Mouse (Mus musculus) heart, embryonic 11.5 days (tissue): ENCODE measurements at regions not wholly inside any gene's neighbourhood (a gene's known extent, or its start where the extent isn't known, plus 50 kb on each side); places are given as distances from the start of the nearest gene placed in this dataset.

Source experiments
- ATAC-seq: fragments of 200-750 bp; cut with Nextera tagmentation; replicated peaks from 2 replicates; pipeline ENCODE4 v1.8.0; 2017; ENCODE audit warnings: moderate library complexity; ENCODE audit not compliant: insufficient number of reproducible peaks, low FRiP score, low TSS enrichment
- H3K27ac ChIP-seq: fragments of 300-500 bp; sonication (generic); 2 replicates; pipeline ENCODE4 v1.5.1; 2014; ENCODE audit warnings: mild to moderate bottlenecking, low read depth, low read length
- H3K27me3 ChIP-seq: fragments of 300-500 bp; sonication (generic); 2 replicates; pipeline ENCODE4 v1.6.1; 2014; ENCODE audit warnings: mild to moderate bottlenecking, low read length, mixed read lengths; ENCODE audit not compliant: control insufficient read depth, insufficient read depth
- H3K36me3 ChIP-seq: fragments of 300-500 bp; sonication (generic); 2 replicates; pipeline ENCODE4 v1.6.1; 2014; ENCODE audit warnings: mild to moderate bottlenecking, low read length, moderate library complexity, mixed read lengths; ENCODE audit not compliant: control insufficient read depth, insufficient read depth
- H3K4me1 ChIP-seq: fragments of 300-500 bp; sonication (generic); 2 replicates; pipeline ENCODE4 v1.6.1; 2014; ENCODE audit warnings: low read length; ENCODE audit not compliant: control insufficient read depth, insufficient read depth
- H3K4me2 ChIP-seq: fragments of 300-500 bp; sonication (generic); 2 replicates; pipeline ENCODE4 v1.6.1; 2014; ENCODE audit warnings: mild to moderate bottlenecking, moderate library complexity
- H3K4me3 ChIP-seq: fragments of 300-500 bp; sonication (generic); 2 replicates; pipeline ENCODE4 v1.5.1; 2014; ENCODE audit warnings: low read depth, low read length
- H3K9ac ChIP-seq: fragments of 300-500 bp; sonication (generic); 2 replicates; pipeline ENCODE4 v1.6.1; 2014; ENCODE audit warnings: mild to moderate bottlenecking, low read depth, low read length, moderate library complexity
- H3K9me3 ChIP-seq: fragments of 300-500 bp; sonication (generic); replicated peaks from 2 replicates; pipeline ENCODE4 v1.6.1; 2016; ENCODE audit warnings: low read length; ENCODE audit not compliant: control insufficient read depth
- WGBS: fragments of 180-500 bp; shearing (Covaris S2); extraction: QIAGEN DNeasy Blood & Tissue Kit; methylation state at CpG from one replicate; pipeline ENCODE4 v1.1.7; 2014; ENCODE audit not compliant: insufficient replicate concordance; 5-methylcytosine and 5-hydroxymethylcytosine counted together

DNA sequence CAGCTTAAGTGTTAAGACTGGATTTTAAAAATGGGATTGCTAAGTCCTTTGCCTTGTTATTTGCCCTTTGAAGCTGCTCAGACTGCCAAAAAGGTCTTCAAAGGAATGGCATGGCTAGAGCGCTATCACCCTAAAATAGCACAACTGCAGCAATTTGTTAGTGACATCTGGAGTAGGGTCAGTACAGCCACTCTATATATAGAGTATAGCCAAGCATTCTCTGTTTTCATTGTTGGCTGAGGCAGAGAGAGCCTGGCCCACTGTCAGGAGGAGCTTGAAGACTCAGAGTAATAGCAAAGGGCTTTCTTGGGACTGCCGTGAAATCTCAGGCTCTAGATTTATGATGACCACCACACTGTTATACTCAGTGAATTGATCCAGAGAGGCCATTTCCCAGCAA, 90.6 kb upstream of the Usp47 start:
- peak overlapping the region; percentile 31; the same call in 1 of the 2 replicates for H3K27ac ChIP-seq
- WGBS, result 51% methylated on average over 2 of the region's 2 CpGs
- ATAC-seq, result no peak
- no peaks in the 10 kb centered on the region for H3K9me3 ChIP-seq
- H3K27me3 ChIP-seq, result no peaks in the 10 kb centered on the region
- no peak overlapping the region for H3K4me2 ChIP-seq
- H3K9ac ChIP-seq, result no peak overlapping the region
- H3K4me3 ChIP-seq, result no peak overlapping the region
- no peaks in the 10 kb centered on the region for H3K36me3 ChIP-seq
- no peaks in the 10 kb centered on the region for H3K4me1 ChIP-seq

DNA sequence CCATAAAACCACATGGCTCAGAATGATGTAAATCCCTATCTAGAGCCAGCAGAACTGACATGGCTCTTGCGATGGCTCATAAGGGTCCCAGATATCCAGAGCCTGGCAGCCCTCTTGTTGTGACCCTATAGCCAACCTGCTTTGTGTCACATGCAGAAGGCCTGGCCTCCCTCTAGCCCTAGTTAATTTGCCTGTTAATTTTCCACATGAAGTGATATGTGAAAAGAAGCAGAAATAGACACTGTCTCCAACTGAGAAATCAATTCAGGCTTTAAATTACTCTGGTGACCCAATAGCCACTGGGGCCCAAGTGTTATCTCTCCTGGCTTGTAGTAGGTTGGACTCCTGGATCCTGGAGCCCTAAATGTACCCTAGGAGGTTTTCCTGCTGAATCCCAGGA, 103.3 kb upstream of the Usp47 start:
- ATAC-seq, result no peak
- H3K36me3 ChIP-seq, result no peaks in the 10 kb centered on the region
- no peaks in the 10 kb centered on the region for H3K9me3 ChIP-seq
- H3K27ac ChIP-seq, result no peak overlapping the region
- H3K27me3 ChIP-seq, result no peaks in the 10 kb centered on the region
- H3K4me3 ChIP-seq, result no peak overlapping the region
- no peaks in the 10 kb centered on the region for H3K4me1 ChIP-seq
- 67% methylated on average over 1 of the region's 1 CpGs for WGBS
- no peak overlapping the region for H3K4me2 ChIP-seq
- no peak overlapping the region for H3K9ac ChIP-seq

DNA sequence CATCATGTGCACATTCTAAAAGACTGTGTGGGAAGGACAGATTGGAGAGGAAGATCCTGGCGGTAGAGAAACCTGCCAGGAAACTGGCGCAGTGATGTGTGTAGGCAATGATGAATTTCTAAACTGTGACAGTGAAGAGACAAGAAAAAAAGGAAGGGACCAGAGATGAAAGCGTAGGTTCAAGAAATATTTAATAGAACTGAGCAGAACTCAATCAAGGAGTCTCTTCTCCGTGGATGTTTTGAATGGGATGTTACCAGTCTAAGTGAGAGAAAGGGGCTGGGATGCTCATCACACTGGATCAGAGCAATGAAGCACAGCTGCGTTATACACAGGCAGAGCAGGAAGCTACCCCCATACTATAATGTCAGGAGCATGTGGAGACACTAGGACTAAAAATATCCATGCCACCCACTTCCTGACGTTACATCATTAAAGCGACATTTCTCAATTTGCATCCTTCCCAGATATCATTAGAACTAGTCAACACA, 119.5 kb upstream of the Usp47 start:
- Histone ChIP-seq H3K27ac (no peak overlapping the region), H3K9me3 (no peaks in the 10 kb centered on the region), H3K27me3 (no peaks in the 10 kb centered on the region), H3K4me1 (0 out of 2 replicates have a peak, but pooled peaks cover 3% of the 10 kb centered on the region), H3K9ac (no peak overlapping the region), H3K4me2 (no peak overlapping the region), H3K36me3 (no peaks in the 10 kb centered on the region), H3K4me3 (no peak overlapping the region)
- 71% methylated on average over 7 of the region's 7 CpGs for WGBS
- ATAC-seq, result no peak

DNA sequence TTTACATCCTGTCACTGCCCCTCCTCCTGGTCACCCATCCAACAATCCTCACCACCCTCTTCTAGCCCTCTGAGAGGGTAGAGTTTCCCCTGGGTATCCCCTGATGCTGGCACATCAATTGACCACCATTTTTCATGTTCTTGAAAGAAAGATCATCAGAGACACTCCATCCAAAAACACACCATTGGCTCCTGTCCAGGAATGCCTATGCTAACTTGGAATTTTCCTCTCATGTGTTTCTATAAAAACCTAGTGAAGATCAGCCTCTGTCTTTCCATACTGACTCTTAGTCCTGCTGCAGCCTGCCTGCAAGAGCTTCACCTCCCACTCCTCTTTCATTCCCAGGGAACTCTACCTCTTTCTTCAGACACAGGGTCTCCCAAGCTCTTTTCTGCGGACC, 117.2 kb upstream of the Galnt18 start:
- Histone ChIP-seq H3K4me2 (no peak overlapping the region), H3K4me3 (no peak overlapping the region), H3K27me3 (no peaks in the 10 kb centered on the region), H3K9me3 (no peaks in the 10 kb centered on the region), H3K4me1 (no peaks in the 10 kb centered on the region), H3K27ac (no peak overlapping the region), H3K36me3 (no peaks in the 10 kb centered on the region), H3K9ac (no peak overlapping the region)
- WGBS, result 75% methylated on average over 1 of the region's 1 CpGs
- ATAC-seq, result no peak

DNA sequence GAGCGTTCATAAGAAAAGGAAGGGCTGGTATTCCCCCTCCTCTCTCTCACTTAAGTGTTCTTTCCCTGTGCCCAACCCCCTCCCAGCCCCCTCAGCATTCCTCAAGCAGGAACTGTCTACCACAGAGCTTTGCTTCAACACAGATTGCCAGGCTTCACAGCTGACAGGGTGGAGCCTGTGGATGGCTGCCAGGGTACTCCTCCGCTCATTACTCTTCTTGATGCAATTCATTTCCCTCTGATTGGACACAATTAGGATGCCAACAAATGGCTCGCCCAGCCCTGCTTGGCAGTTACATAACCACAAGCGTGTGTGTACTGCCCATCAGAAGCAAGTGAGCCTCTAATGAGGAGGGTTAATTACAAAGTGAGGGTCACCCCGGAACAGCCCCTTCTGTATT, 116.5 kb upstream of the Galnt18 start:
- WGBS, result 68% methylated on average over 5 of the region's 5 CpGs

DNA sequence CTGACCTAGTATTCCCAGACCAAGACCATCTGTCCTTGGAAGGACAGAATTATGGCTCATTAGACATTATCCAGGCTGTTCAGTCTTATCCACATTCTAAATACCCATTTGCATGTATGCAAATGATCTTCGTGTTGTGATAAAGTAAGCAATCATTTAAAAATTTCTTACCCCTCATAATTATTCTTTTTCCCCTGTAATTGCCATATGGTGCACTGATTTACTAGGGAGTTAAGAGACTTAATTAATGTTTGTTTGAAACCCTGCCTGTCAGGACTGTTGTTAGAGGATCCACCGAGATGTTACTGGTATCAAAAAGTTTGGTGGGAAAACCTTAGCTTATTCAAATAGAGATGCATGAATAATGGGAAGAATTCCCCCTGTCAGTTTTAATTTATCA, 103.2 kb upstream of the Galnt18 start:
- Histone ChIP-seq H3K36me3 (no peaks in the 10 kb centered on the region), H3K4me2 (no peak overlapping the region), H3K9ac (no peak overlapping the region), H3K4me3 (no peak overlapping the region), H3K27me3 (no peaks in the 10 kb centered on the region), H3K27ac (no peak overlapping the region), H3K4me1 (no peaks in the 10 kb centered on the region), H3K9me3 (no peaks in the 10 kb centered on the region)
- ATAC-seq, result no peak
- 89% methylated on average over 2 of the region's 2 CpGs for WGBS

More for the DNA sequence above, 116.5 kb upstream of the Galnt18 start:
- Histone ChIP-seq H3K4me2 (no peak overlapping the region), H3K27me3 (no peaks in the 10 kb centered on the region), H3K36me3 (no peaks in the 10 kb centered on the region), H3K9me3 (no peaks in the 10 kb centered on the region), H3K4me3 (no peak overlapping the region), H3K4me1 (no peaks in the 10 kb centered on the region), H3K9ac (no peak overlapping the region), H3K27ac (no peak overlapping the region)
- ATAC-seq, result no peak

DNA sequence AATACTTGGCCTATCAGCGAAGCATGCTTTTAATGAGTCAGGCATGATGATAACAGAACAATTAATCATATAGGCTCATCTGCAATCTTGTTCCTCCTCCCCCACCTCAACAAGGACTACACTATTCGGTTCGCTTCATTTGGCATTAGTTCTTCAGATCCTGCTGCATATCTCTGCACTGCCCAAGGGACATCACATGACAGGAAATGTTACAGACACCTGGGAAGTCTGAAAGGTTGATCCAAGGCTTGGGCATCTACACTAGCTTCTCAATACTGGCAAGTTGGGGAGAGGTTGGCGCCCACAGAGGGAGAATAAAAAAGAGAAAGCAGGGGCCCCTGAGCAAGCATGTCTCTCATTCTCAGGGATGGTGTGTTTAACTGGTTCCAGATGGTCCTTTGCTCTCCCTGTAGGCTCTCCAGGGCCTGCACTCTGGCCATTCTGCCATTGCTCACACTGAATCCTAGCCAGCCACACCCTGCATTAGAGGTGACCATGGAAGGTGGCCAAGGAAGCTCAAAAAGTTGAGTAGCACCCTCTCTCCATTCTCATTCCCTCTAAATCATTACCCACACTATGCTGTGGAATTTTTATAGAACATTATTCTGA, 100.4 kb upstream of the Galnt18 start:
- 66% methylated on average over 4 of the region's 4 CpGs for WGBS
- ATAC-seq, result no peak
- Histone ChIP-seq H3K9me3 (no peaks in the 10 kb centered on the region), H3K4me1 (no peaks in the 10 kb centered on the region), H3K9ac (no peak overlapping the region), H3K4me2 (no peak overlapping the region), H3K36me3 (no peaks in the 10 kb centered on the region), H3K27ac (no peak overlapping the region), H3K27me3 (no peaks in the 10 kb centered on the region), H3K4me3 (no peak overlapping the region)

DNA sequence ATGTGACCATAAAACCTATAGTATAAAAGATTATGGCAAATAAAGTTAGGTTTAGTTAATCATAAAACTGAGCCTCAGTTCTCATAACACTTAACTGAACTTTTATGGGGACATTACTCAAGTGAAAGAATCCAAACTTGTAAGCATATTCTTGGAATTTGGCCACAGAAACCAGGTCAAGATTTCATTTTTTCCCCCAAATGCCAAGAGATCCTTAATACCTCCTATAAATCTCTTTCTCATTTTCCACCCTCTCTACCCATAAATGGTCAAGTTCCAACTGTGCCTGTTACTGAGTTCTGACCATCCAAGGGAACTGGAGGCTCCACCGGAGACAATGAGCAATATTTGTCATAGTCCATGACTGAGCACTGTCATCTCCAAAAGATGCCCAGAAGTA, 97.8 kb upstream of the Galnt18 start:
- no peak for ATAC-seq
- H3K4me2 ChIP-seq, result no peak overlapping the region
- H3K27me3 ChIP-seq, result no peaks in the 10 kb centered on the region
- no peaks in the 10 kb centered on the region for H3K4me1 ChIP-seq
- WGBS, result 81% methylated on average over 1 of the region's 1 CpGs
- no peak overlapping the region for H3K4me3 ChIP-seq
- no peak overlapping the region for H3K27ac ChIP-seq
- no peaks in the 10 kb centered on the region for H3K36me3 ChIP-seq
- no peak overlapping the region for H3K9ac ChIP-seq
- no peaks in the 10 kb centered on the region for H3K9me3 ChIP-seq

DNA sequence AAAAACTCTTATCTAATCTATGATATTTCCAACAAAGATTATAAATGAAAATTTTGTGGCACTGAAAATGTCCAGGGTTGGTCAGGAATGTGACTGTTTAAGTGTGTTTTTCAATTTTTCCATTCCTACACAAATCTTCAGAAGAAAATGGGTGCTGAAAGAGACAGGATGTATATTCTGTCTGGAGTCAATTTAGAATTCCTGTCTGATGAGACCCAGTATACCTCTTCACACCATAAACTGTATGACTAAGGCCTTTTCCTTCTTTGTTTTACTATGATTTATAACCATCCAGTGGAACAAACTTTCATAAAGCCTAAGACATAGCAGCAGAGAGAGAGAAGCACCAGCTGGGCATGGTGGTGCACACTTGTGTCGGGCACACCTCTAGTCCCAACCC, 96.2 kb upstream of the Galnt18 start:
- no peaks in the 10 kb centered on the region for H3K9me3 ChIP-seq
- no peaks in the 10 kb centered on the region for H3K4me1 ChIP-seq
- no peak overlapping the region for H3K4me2 ChIP-seq
- WGBS, result 86% methylated on average over 1 of the region's 1 CpGs
- H3K4me3 ChIP-seq, result no peak overlapping the region
- H3K36me3 ChIP-seq, result no peaks in the 10 kb centered on the region
- no peak overlapping the region for H3K9ac ChIP-seq
- H3K27me3 ChIP-seq, result no peaks in the 10 kb centered on the region
- no peak for ATAC-seq
- H3K27ac ChIP-seq, result no peak overlapping the region
